Mouse (Mus musculus): ENCODE measurements around the gene Rnf2. TPM values are rescaled to one million over a fixed set of nuclear protein-coding genes. Genes with fewer than 3 reads are reported as not detected.

Gene Rnf2
- polyA plus RNA-seq (2015; fragmentation: Nextera tagmentation; extraction: Ambion mirVana) = 115 and 118 TPM in 2 replicates

DNA sequence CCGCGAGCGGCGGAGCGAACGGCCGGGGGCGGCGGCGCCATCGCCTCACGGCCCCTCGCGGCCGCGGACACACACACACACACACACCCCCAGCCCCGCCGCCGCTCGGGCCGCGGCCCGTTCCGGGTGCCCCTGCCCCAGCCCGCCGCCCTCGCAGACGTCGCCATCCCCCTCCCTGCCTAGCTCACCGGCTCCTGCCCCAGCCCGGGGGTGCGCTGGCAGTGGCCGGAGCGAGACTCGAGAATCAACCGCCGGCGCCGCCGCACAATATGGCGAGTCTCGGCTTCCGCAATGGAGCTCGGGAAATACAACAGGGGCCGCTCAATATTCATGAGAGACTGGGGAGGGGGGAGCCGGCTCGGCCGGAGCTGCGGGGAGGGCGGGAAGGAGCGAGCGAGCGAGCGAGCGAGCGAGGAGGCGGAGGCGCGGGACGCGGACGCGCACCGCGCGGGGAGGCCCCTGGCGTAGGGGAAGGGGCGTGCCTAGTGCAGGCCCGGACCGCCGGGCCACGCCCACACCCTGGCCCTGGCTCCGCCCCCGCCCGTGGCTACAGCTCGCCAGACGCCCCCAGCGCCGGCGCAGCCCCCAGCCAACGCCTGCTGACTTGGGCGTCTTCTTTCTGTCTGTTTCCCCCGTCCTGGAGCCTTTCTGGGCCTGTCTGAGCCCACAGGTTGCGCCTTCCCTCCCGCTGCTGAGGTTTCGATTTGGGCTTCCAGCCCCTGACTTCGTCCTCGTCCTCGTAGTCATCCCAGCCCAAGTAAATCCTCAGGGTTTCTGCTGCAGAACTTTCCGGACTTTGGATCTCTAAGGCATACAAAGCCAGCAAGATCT, at the start of gene Rnf2:
TSS of gene Rnf2 (minus strand) at position 425 of the 831 bp plus-strand sequence.
- H3K4me3 ChIP-seq (replicated peaks; ENCODE audit: low read length) = peak within 1 kb of the TSS; percentile 89
- H3K27me3 ChIP-seq (replicated peaks; ENCODE audit: control insufficient read depth, insufficient read depth, low read length) = no peaks in the 10 kb centered on the region
- H3K4me2 ChIP-seq (ENCODE audit: low read length) = peak within 1 kb of the TSS; percentile 76
- H3K27ac ChIP-seq (ENCODE audit: low read length) = peak within 1 kb of the TSS; percentile 95
- H3K9me3 ChIP-seq (ENCODE audit: control insufficient read depth, low read length) = no peaks in the 10 kb centered on the region
- peaks cover 12% of the 10 kb centered on the region for H3K4me1 ChIP-seq (replicated peaks; ENCODE audit: control insufficient read depth, insufficient read depth, low read length)
- peak; percentile 97 for ATAC-seq
- under 1% methylated on average over 72 of the region's 90 CpGs for WGBS
- H3K36me3 ChIP-seq (ENCODE audit: control insufficient read depth, insufficient read depth) = no peaks in the 10 kb centered on the region
- peak within 1 kb of the TSS; percentile 98 for H3K9ac ChIP-seq (replicated peaks; ENCODE audit: low read depth, low read length)

- H3K27me3 ChIP-seq (replicated peaks; ENCODE audit: control insufficient read depth, insufficient read depth, low read length) = no peaks in the 10 kb centered on the region
- H3K4me3 ChIP-seq (replicated peaks; ENCODE audit: low read length) = no peak overlapping the region
- no peak overlapping the region for H3K4me2 ChIP-seq (ENCODE audit: low read length)
- WGBS = 84% methylated on average over 7 of the region's 7 CpGs
- no peak overlapping the region for H3K9ac ChIP-seq (replicated peaks; ENCODE audit: low read depth, low read length)
- H3K27ac ChIP-seq (ENCODE audit: low read length) = no peak overlapping the region
- H3K36me3 ChIP-seq (ENCODE audit: control insufficient read depth, insufficient read depth) = no peaks in the 10 kb centered on the region
- H3K4me1 ChIP-seq (replicated peaks; ENCODE audit: control insufficient read depth, insufficient read depth, low read length) = peaks cover 7% of the 10 kb centered on the region; the same call in 1 of the 2 replicates
- no peaks in the 10 kb centered on the region for H3K9me3 ChIP-seq (ENCODE audit: control insufficient read depth, low read length)
- no peak for ATAC-seq
Measured at GRCm38 (mm10) chr1:151549794-151550193, 49.0 kb upstream of the Rnf2 start.

GRCm38 (mm10) chr1:151548896-151549610, 48.3 kb upstream of the Rnf2 start:
- Histone ChIP-seq H3K27me3 (replicated peaks; ENCODE audit: control insufficient read depth, insufficient read depth, low read length) (no peaks in the 10 kb centered on the region), H3K36me3 (ENCODE audit: control insufficient read depth, insufficient read depth) (no peaks in the 10 kb centered on the region), H3K4me2 (ENCODE audit: low read length) (no peak overlapping the region), H3K4me3 (replicated peaks; ENCODE audit: low read length) (no peak overlapping the region), H3K27ac (ENCODE audit: low read length) (no peak overlapping the region), H3K9me3 (ENCODE audit: control insufficient read depth, low read length) (no peaks in the 10 kb centered on the region), H3K4me1 (replicated peaks; ENCODE audit: control insufficient read depth, insufficient read depth, low read length) (peaks cover 7% of the 10 kb centered on the region; the same call in 1 of the 2 replicates), H3K9ac (replicated peaks; ENCODE audit: low read depth, low read length) (no peak overlapping the region)
- ATAC-seq = no peak
- WGBS = 79% methylated on average over 8 of the region's 8 CpGs

DNA sequence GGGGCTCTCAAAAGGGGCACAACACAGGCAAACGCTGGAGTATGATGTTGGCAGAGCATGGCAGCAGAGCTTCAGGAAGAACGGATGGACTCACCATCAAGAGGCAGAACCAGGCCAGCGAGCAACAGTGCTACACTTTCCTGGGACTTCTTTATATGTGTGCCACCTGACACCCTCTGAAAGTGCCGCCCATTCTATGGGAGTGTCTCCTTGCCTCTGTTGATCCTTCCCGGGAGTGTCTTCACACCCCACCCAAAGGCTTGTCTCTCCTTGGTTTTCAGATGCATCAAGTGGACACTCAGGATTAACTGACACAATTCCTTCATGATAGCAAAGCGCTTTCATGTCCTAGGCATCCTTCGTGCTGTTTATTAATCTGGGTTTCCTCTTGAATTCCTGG, 44.8 kb upstream of the Rnf2 start:
- no peak for ATAC-seq
- no peak overlapping the region for H3K4me2 ChIP-seq (ENCODE audit: low read length)
- 84% methylated on average over 7 of the region's 7 CpGs for WGBS
- no peak overlapping the region for H3K9ac ChIP-seq (replicated peaks; ENCODE audit: low read depth, low read length)
- H3K4me3 ChIP-seq (replicated peaks; ENCODE audit: low read length) = no peak overlapping the region
- H3K27ac ChIP-seq (ENCODE audit: low read length) = no peak overlapping the region
- no peaks in the 10 kb centered on the region; the same call in 1 of the 2 replicates for H3K4me1 ChIP-seq (replicated peaks; ENCODE audit: control insufficient read depth, insufficient read depth, low read length)
- no peaks in the 10 kb centered on the region for H3K27me3 ChIP-seq (replicated peaks; ENCODE audit: control insufficient read depth, insufficient read depth, low read length)
- H3K36me3 ChIP-seq (ENCODE audit: control insufficient read depth, insufficient read depth) = no peaks in the 10 kb centered on the region
- no peaks in the 10 kb centered on the region for H3K9me3 ChIP-seq (ENCODE audit: control insufficient read depth, low read length)

- WGBS = 95% methylated on average over 3 of the region's 3 CpGs
- H3K36me3 ChIP-seq (ENCODE audit: control insufficient read depth, insufficient read depth) = no peaks in the 10 kb centered on the region
- no peaks in the 10 kb centered on the region for H3K9me3 ChIP-seq (ENCODE audit: control insufficient read depth, low read length)
- no peak overlapping the region for H3K27ac ChIP-seq (ENCODE audit: low read length)
- ATAC-seq = no peak
- no peaks in the 10 kb centered on the region for H3K4me1 ChIP-seq (replicated peaks; ENCODE audit: control insufficient read depth, insufficient read depth, low read length)
- no peak overlapping the region for H3K4me3 ChIP-seq (replicated peaks; ENCODE audit: low read length)
- H3K9ac ChIP-seq (replicated peaks; ENCODE audit: low read depth, low read length) = no peak overlapping the region
- H3K4me2 ChIP-seq (ENCODE audit: low read length) = no peak overlapping the region
- H3K27me3 ChIP-seq (replicated peaks; ENCODE audit: control insufficient read depth, insufficient read depth, low read length) = no peaks in the 10 kb centered on the region
Measured at GRCm38 (mm10) chr1:151544581-151544980, 43.8 kb upstream of the Rnf2 start.

DNA sequence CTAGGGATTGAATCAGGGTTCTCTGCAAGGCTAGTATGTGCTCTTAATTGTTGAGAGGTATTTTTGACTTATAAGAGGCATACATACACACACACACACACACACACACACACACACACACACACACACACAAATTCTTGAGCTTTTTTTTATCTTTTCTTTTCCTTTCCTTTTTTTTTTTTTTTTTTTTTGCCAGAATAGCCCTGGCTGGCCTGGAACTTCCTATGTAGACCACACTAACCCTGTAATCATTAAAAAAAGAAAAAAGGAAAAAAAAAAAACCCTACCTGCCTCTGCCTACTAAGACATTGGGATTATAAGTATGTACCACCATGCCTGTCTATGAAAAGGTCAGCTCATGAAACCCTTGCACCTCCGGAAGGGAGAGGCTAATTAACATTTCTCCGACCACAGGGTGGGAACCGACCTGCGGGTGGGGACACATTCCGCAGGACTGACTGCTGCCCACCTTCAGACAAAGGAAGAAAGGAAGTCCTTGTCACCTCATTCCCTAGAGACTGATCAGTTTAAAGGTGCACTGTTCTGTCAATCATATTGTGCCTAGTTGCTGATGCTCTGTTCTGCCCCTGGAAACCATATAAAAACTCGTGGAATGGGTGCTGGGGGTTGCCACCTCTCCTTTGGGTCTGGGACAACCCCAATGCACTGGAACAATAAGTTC, 43.2 kb upstream of the Rnf2 start:
- H3K36me3 ChIP-seq (ENCODE audit: control insufficient read depth, insufficient read depth) = no peaks in the 10 kb centered on the region
- no peaks in the 10 kb centered on the region for H3K9me3 ChIP-seq (ENCODE audit: control insufficient read depth, low read length)
- no peak overlapping the region for H3K4me3 ChIP-seq (replicated peaks; ENCODE audit: low read length)
- H3K9ac ChIP-seq (replicated peaks; ENCODE audit: low read depth, low read length) = no peak overlapping the region
- H3K27me3 ChIP-seq (replicated peaks; ENCODE audit: control insufficient read depth, insufficient read depth, low read length) = no peaks in the 10 kb centered on the region
- no peak for ATAC-seq
- H3K4me2 ChIP-seq (ENCODE audit: low read length) = no peak overlapping the region
- WGBS = 75% methylated on average over 6 of the region's 6 CpGs
- H3K27ac ChIP-seq (ENCODE audit: low read length) = no peak overlapping the region
- H3K4me1 ChIP-seq (replicated peaks; ENCODE audit: control insufficient read depth, insufficient read depth, low read length) = no peaks in the 10 kb centered on the region

DNA sequence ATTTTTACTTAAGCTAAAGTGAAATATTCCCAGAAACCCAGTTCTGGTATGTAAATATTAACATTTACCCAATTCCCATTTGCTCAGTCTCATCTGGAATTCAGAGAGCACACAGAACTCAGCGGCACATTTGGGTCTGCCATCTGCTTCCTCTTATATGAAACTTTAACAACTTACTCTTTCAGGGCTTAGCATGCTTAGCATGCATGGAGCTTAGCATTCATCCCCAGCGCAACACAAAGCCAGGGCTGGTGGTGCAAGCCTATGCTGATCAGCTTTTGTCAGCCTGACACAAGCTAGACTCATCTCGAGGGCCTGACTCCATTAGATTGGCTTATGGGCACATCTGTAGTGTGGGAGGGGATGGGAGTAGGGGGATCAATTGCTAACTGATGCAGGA, 25.9 kb upstream of the Rnf2 start:
- 49% methylated on average over 3 of the region's 3 CpGs for WGBS
- Histone ChIP-seq H3K9me3 (ENCODE audit: control insufficient read depth, low read length) (no peaks in the 10 kb centered on the region), H3K9ac (replicated peaks; ENCODE audit: low read depth, low read length) (no peak overlapping the region), H3K36me3 (ENCODE audit: control insufficient read depth, insufficient read depth) (no peaks in the 10 kb centered on the region), H3K27me3 (replicated peaks; ENCODE audit: control insufficient read depth, insufficient read depth, low read length) (no peaks in the 10 kb centered on the region), H3K4me1 (replicated peaks; ENCODE audit: control insufficient read depth, insufficient read depth, low read length) (no peaks in the 10 kb centered on the region), H3K27ac (ENCODE audit: low read length) (peak overlapping the region; percentile 37; the same call in 1 of the 2 replicates), H3K4me2 (ENCODE audit: low read length) (no peak overlapping the region), H3K4me3 (replicated peaks; ENCODE audit: low read length) (no peak overlapping the region)
- ATAC-seq = peak; percentile 83

DNA sequence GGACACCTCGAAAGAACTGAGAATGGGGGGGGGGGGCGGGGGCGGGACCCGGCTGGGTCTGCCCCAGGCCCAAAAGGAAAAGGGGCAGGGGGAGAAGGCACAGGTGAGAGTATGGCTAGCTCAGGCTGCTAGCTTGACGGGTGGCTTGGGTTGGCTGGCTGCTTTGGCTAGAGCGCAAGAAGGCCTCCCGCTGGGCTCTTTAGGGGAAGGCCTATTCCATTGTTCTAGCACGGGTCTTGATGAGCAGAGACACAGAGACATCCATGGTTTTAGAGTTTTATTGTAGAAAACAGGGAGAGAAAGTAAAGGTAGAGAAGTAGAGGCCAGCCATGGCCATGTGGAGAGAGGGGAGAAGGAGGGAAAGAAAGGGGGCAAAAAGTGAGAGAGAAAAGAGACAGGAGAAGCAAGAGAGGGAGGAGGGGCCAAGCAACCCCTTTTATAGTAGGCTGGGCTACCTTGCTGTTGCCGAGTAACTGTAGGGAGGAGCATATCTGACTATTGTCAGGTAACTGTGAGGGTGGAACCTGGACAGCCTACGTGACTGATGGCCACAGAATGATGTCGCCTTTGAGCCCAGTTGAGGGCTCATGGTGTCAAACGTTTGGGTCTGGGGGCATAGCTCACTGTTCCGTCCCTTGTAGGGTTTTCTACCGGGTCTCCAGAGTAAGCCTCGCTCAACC, 17.0 kb upstream of the Rnf2 start:
- Histone ChIP-seq H3K9me3 (ENCODE audit: control insufficient read depth, low read length) (no peaks in the 10 kb centered on the region), H3K4me2 (ENCODE audit: low read length) (no peak overlapping the region), H3K4me3 (replicated peaks; ENCODE audit: low read length) (no peak overlapping the region), H3K4me1 (replicated peaks; ENCODE audit: control insufficient read depth, insufficient read depth, low read length) (no peaks in the 10 kb centered on the region), H3K27ac (ENCODE audit: low read length) (no peak overlapping the region), H3K9ac (replicated peaks; ENCODE audit: low read depth, low read length) (no peak overlapping the region), H3K36me3 (ENCODE audit: control insufficient read depth, insufficient read depth) (no peaks in the 10 kb centered on the region), H3K27me3 (replicated peaks; ENCODE audit: control insufficient read depth, insufficient read depth, low read length) (no peaks in the 10 kb centered on the region)
- ATAC-seq = no peak
- 78% methylated on average over 12 of the region's 15 CpGs for WGBS
